Mouse (Mus musculus): ENCODE data around the gene Slc25a21. TPM values are rescaled to one million over a fixed set of nuclear protein-coding genes. Genes with fewer than 3 reads are reported as not detected.

The Slc25a21 gene
- polyA plus RNA-seq, 1 experiment, result 1.3 TPM

DNA sequence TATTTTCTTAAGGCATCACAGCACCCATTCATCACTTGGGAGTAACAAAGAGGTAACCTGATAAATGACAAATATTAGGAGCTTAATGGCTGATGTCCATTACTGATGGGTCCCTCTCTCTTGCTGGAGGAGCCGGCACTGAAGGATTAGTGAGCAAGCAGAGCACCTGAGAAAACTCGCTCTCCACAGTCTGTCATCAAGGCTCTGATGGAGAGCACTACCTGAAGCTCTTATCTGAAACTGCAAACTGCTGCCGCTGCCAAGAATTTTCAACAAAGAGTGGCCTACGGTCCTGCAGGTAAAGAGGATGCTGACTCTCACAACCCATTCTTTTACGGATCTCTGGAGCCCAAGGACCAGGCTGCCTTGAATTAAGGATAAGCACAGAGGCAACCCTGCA lies 372.6 kb downstream of the Slc25a21 start:
- Histone ChIP-seq H3K4me1 (ENCODE audit: control insufficient read depth, insufficient read depth, insufficient read length) (no peaks in the 10 kb centered on the region), H3K4me3 (ENCODE audit: extremely low read depth, insufficient read depth, insufficient read length) (no peak overlapping the region), H3K27me3 (ENCODE audit: control insufficient read depth, insufficient read depth, low read length) (no peaks in the 10 kb centered on the region), H3K27ac (ENCODE audit: insufficient read depth, low read length) (no peak overlapping the region), H3K36me3 (ENCODE audit: control insufficient read depth, insufficient read depth, low read length) (no peaks in the 10 kb centered on the region)
- WGBS, result 86% methylated on average over 5 of the region's 5 CpGs
- no peak for DNase-seq (ENCODE audit: low read depth in 1 of 2, low spot score in 2 of 2)
- no peak for TF ChIP-seq CTCF (IDR thresholded peaks at IDR 0.05; ENCODE audit: extremely low read depth, insufficient read depth, insufficient read length, insufficient replicate concordance)
- TF ChIP-seq POLR2A (IDR thresholded peaks at IDR 0.05; ENCODE audit: low read depth, low read length), result no peak

DNA sequence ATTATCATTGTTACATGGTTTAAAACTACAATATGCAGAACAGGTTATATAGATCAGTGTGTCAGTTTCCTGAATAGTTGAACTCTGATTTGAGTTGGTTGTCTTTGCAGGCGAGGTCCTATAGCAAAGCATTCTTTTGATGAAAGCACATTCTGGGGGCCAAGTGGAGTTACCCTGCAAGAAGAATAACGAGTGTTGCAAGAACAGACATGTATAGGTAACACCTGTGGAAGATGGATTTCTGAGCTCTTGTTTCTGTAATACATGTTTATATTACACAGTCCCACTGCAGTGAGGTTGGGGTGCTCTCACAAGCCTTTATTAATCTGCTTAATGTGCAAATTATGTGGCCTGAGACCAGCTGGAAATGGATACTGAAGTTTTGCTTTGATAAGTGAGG lies 375.1 kb downstream of the Slc25a21 start:
- no peaks in the 10 kb centered on the region for H3K27me3 ChIP-seq (ENCODE audit: control insufficient read depth, insufficient read depth, low read length)
- H3K36me3 ChIP-seq (ENCODE audit: control insufficient read depth, insufficient read depth, low read length), result no peaks in the 10 kb centered on the region
- H3K4me1 ChIP-seq (ENCODE audit: control insufficient read depth, insufficient read depth, insufficient read length), result no peaks in the 10 kb centered on the region
- WGBS, result 67% methylated on average over 2 of the region's 2 CpGs
- H3K27ac ChIP-seq (ENCODE audit: insufficient read depth, low read length), result no peak overlapping the region
- no peak for DNase-seq (ENCODE audit: low read depth in 1 of 2, low spot score in 2 of 2)
- TF ChIP-seq CTCF (IDR thresholded peaks at IDR 0.05; ENCODE audit: extremely low read depth, insufficient read depth, insufficient read length, insufficient replicate concordance) (no peak), POLR2A (IDR thresholded peaks at IDR 0.05; ENCODE audit: low read depth, low read length) (no peak)
- H3K4me3 ChIP-seq (ENCODE audit: extremely low read depth, insufficient read depth, insufficient read length), result no peak overlapping the region

DNA sequence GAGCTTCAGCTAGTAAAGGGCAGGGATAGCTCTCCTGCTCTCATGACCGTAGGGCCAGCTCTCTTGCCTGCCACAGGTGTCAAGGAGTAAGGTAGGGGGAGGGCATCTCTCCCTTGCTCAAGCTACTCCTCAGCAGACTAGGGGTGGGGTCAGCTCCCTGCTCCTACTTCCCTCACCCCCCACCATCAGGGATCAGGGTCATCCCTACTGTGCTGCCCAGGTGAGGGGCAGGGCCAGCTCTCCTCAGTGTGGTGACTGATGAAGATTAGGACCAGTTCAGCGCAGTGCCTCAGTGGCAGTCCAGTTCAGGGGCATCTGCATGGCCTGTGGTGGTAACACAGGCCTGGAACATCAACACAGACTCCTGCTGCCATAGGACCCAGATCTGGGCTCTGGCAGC lies 376.7 kb downstream of the Slc25a21 start:
- WGBS, result 84% methylated on average over 2 of the region's 2 CpGs
- Histone ChIP-seq H3K4me3 (ENCODE audit: extremely low read depth, insufficient read depth, insufficient read length) (no peak overlapping the region), H3K27me3 (ENCODE audit: control insufficient read depth, insufficient read depth, low read length) (no peaks in the 10 kb centered on the region), H3K4me1 (ENCODE audit: control insufficient read depth, insufficient read depth, insufficient read length) (no peaks in the 10 kb centered on the region), H3K27ac (ENCODE audit: insufficient read depth, low read length) (no peak overlapping the region), H3K36me3 (ENCODE audit: control insufficient read depth, insufficient read depth, low read length) (no peaks in the 10 kb centered on the region)
- TF ChIP-seq CTCF (IDR thresholded peaks at IDR 0.05; ENCODE audit: extremely low read depth, insufficient read depth, insufficient read length, insufficient replicate concordance) (no peak), POLR2A (IDR thresholded peaks at IDR 0.05; ENCODE audit: low read depth, low read length) (no peak)
- no peak for DNase-seq (ENCODE audit: low read depth in 1 of 2, low spot score in 2 of 2)

DNA sequence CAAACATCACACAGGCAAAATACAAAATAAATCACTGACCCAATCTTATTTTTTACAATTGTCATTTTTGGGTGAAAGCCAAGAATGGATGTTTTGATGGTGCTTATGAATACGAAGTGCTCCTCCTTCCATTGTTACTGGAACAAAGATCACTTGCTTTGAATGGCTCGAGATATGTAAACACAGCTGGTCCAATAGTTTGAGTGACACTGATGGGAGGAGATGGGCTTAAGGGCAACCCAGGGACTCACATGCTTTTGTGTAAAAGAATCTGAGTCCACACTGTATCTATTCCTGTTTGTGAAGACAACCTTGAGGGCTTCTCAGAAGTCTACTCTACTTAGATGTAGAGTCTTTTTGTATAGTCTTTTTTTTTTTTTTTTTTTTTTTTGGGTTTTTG lies 389.8 kb downstream of the Slc25a21 start:
- Histone ChIP-seq H3K27me3 (ENCODE audit: control insufficient read depth, insufficient read depth, low read length) (no peaks in the 10 kb centered on the region), H3K4me1 (ENCODE audit: control insufficient read depth, insufficient read depth, insufficient read length) (no peaks in the 10 kb centered on the region), H3K36me3 (ENCODE audit: control insufficient read depth, insufficient read depth, low read length) (no peaks in the 10 kb centered on the region), H3K4me3 (ENCODE audit: extremely low read depth, insufficient read depth, insufficient read length) (no peak overlapping the region), H3K27ac (ENCODE audit: insufficient read depth, low read length) (no peak overlapping the region)
- WGBS, result 67% methylated on average over 2 of the region's 2 CpGs
- TF ChIP-seq POLR2A (IDR thresholded peaks at IDR 0.05; ENCODE audit: low read depth, low read length), result no peak
- TF ChIP-seq CTCF (IDR thresholded peaks at IDR 0.05; ENCODE audit: extremely low read depth, insufficient read depth, insufficient read length, insufficient replicate concordance), result no peak
- DNase-seq (ENCODE audit: low read depth in 1 of 2, low spot score in 2 of 2), result no peak

DNA sequence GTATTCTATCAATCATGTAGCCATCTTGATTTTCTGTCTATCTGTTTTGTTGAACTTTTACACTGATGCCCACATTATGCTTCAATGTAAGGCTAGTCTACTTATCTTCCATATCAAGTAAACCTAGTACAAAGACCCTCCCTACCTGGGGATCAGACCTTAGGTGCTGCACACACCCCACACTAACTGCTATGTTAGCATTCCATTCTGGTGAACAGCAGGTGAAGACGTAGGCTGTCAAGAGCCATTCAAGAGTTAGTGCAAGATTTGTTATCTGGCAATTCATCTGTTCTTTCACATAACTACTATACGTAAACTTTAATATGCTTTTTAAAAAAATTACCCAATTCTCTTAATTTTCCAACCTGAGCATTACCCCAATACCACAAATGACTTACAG lies 390.2 kb downstream of the Slc25a21 start:
- DNase-seq (ENCODE audit: low read depth in 1 of 2, low spot score in 2 of 2), result no peak
- WGBS, result 86% methylated on average over 2 of the region's 2 CpGs
- TF ChIP-seq CTCF (IDR thresholded peaks at IDR 0.05; ENCODE audit: extremely low read depth, insufficient read depth, insufficient read length, insufficient replicate concordance), result no peak
- TF ChIP-seq POLR2A (IDR thresholded peaks at IDR 0.05; ENCODE audit: low read depth, low read length), result no peak
- H3K27me3 ChIP-seq (ENCODE audit: control insufficient read depth, insufficient read depth, low read length), result no peaks in the 10 kb centered on the region
- H3K4me1 ChIP-seq (ENCODE audit: control insufficient read depth, insufficient read depth, insufficient read length), result no peaks in the 10 kb centered on the region
- H3K36me3 ChIP-seq (ENCODE audit: control insufficient read depth, insufficient read depth, low read length), result no peaks in the 10 kb centered on the region
- H3K27ac ChIP-seq (ENCODE audit: insufficient read depth, low read length), result no peak overlapping the region
- no peak overlapping the region for H3K4me3 ChIP-seq (ENCODE audit: extremely low read depth, insufficient read depth, insufficient read length)

DNA sequence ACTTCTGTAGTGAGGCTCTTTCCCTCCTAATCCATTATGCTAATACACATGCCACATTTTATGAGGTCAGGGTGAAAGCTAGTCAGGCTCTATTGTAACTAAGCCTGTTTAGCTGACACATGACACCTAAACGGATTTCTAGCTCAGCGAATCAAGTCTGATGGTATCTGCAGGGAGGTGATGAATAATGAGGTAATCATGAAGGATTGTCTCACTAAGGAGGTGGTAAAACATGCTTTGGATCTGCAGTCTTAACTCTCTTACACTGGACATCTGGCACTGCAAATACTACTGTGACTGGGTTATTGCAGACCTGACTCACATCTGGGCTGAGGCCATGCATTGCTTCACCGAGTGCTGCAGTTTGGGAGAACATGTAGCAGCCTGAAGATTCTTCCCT lies 392.8 kb downstream of the Slc25a21 start:
- no peak for TF ChIP-seq CTCF (IDR thresholded peaks at IDR 0.05; ENCODE audit: extremely low read depth, insufficient read depth, insufficient read length, insufficient replicate concordance)
- TF ChIP-seq POLR2A (IDR thresholded peaks at IDR 0.05; ENCODE audit: low read depth, low read length), result no peak
- no peaks in the 10 kb centered on the region for H3K27me3 ChIP-seq (ENCODE audit: control insufficient read depth, insufficient read depth, low read length)
- no peak overlapping the region for H3K4me3 ChIP-seq (ENCODE audit: extremely low read depth, insufficient read depth, insufficient read length)
- H3K36me3 ChIP-seq (ENCODE audit: control insufficient read depth, insufficient read depth, low read length), result no peaks in the 10 kb centered on the region
- no peak for DNase-seq (ENCODE audit: low read depth in 1 of 2, low spot score in 2 of 2)
- no peak overlapping the region for H3K27ac ChIP-seq (ENCODE audit: insufficient read depth, low read length)
- 67% methylated on average over 3 of the region's 3 CpGs for WGBS
- no peaks in the 10 kb centered on the region for H3K4me1 ChIP-seq (ENCODE audit: control insufficient read depth, insufficient read depth, insufficient read length)

DNA sequence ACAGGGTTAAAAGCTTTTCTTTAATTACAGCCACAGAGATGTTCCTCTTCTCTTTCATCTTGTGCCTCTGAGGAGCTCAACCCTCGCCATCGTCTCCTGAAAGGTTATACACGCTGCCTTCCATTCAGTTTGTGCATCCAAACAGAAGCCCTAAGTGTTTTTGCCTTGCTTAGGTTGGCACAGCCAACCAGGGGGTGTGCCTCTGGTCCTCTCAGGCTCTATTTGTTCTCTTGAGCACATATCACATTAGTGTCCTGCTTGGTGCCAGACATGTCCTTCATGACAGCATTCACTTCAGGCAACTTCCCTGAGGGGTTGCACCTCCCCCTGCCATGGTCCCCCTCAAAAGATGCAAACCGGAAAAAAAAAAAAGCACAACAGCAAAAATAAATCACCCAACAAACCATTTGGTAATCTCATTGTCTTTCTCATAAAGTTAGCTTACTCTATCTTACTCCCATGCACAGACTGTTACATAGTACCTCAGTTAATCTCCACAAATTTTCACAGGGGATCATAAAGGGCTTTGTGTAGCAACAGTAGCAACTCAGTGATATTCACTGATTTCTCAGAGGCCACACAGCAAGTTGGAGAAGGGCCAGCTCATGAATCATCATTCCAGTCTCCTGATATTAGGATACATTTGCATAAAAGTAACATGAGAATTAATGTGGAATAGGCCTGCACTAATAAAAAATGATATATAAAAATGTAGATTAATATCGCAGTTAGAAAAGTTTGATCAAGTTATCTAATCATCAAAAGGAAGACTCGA lies 398.4 kb downstream of the Slc25a21 start:
- no peak for DNase-seq (ENCODE audit: low read depth in 1 of 2, low spot score in 2 of 2)
- Histone ChIP-seq H3K27me3 (ENCODE audit: control insufficient read depth, insufficient read depth, low read length) (no peaks in the 10 kb centered on the region), H3K4me1 (ENCODE audit: control insufficient read depth, insufficient read depth, insufficient read length) (no peaks in the 10 kb centered on the region), H3K36me3 (ENCODE audit: control insufficient read depth, insufficient read depth, low read length) (no peaks in the 10 kb centered on the region), H3K4me3 (ENCODE audit: extremely low read depth, insufficient read depth, insufficient read length) (no peak overlapping the region), H3K27ac (ENCODE audit: insufficient read depth, low read length) (no peak overlapping the region)
- WGBS, result 80% methylated on average over 6 of the region's 6 CpGs
- no peak for TF ChIP-seq CTCF (IDR thresholded peaks at IDR 0.05; ENCODE audit: extremely low read depth, insufficient read depth, insufficient read length, insufficient replicate concordance)
- no peak for TF ChIP-seq POLR2A (IDR thresholded peaks at IDR 0.05; ENCODE audit: low read depth, low read length)

Measured in spleen, adult 2 months (tissue).